Mouse (Mus musculus) hindbrain, embryonic 13.5 days (tissue): ENCODE data around the gene Krtap26-1. TPM values are rescaled to one million over a fixed set of nuclear protein-coding genes. Genes with fewer than 3 reads are reported as not detected.
A peak's percentile ranks its signal among the peaks of the same experiment; 100 is the strongest.

Experiments
- ATAC-seq: fragments of 200-750 bp; cut with Nextera tagmentation; 2 replicates; pipeline ENCODE4 v1.8.0; 2017; ENCODE audit warnings: moderate TSS enrichment; ENCODE audit not compliant: low FRiP score
- H3K27ac ChIP-seq: fragments of 300-500 bp; sonication (generic); 2 replicates; pipeline ENCODE4 v1.5.1; 2015; ENCODE audit warnings: inconsistent platforms, mild to moderate bottlenecking, moderate library complexity
- H3K27me3 ChIP-seq: fragments of 300-500 bp; sonication (generic); 2 replicates; pipeline ENCODE4 v1.6.1; 2015; ENCODE audit warnings: mild to moderate bottlenecking, inconsistent platforms
- H3K36me3 ChIP-seq: fragments of 300-500 bp; sonication (generic); 2 replicates; pipeline ENCODE4 v1.6.1; 2015; ENCODE audit warnings: mild to moderate bottlenecking, inconsistent platforms
- H3K4me1 ChIP-seq: fragments of 300-500 bp; sonication (generic); replicated peaks from 2 replicates; pipeline ENCODE4 v1.6.1; 2015; ENCODE audit warnings: inconsistent platforms
- H3K4me2 ChIP-seq: fragments of 300-500 bp; sonication (generic); 2 replicates; pipeline ENCODE4 v1.6.1; 2015; ENCODE audit warnings: inconsistent platforms, mild to moderate bottlenecking, moderate library complexity
- H3K4me3 ChIP-seq: fragments of 300-500 bp; sonication (generic); 2 replicates; pipeline ENCODE4 v1.5.1; 2015; ENCODE audit warnings: mild to moderate bottlenecking, inconsistent platforms
- H3K9ac ChIP-seq: fragments of 300-500 bp; sonication (generic); 2 replicates; pipeline ENCODE4 v1.6.1; 2015; ENCODE audit warnings: mild to moderate bottlenecking, inconsistent platforms
- H3K9me3 ChIP-seq: fragments of 300-500 bp; sonication (generic); 2 replicates; pipeline ENCODE4 v1.6.1; 2016; ENCODE audit warnings: inconsistent platforms
- WGBS: fragments of 180-500 bp; shearing (Covaris S2); methylation state at CpG from one replicate; pipeline ENCODE4 v1.1.7; 2015; 5-methylcytosine and 5-hydroxymethylcytosine counted together
- polyA plus RNA-seq: library from polyadenylated mRNA; unstranded; fragments of >200 nt; fragmentation: Nextera tagmentation; extraction: Ambion mirVana; gene quantifications from 2 replicates; pipeline ENCODE4 v1.2.1, GENCODE M21; 2015

Gene Krtap26-1
- not detected in 2 replicates for polyA plus RNA-seq

GRCm38 (mm10) chr16:88647358-88647846, at the start of gene Krtap26-1:
Gene Krtap26-1, minus strand, starts transcription at chr16:88647796.
- no peak for ATAC-seq
- no peaks in the 10 kb centered on the region for H3K36me3 ChIP-seq
- WGBS: 88% methylated on average over 10 of the region's 10 CpGs
- no peak within 1 kb of the TSS for H3K4me3 ChIP-seq
- H3K4me1 ChIP-seq: no peaks in the 10 kb centered on the region
- no peaks in the 10 kb centered on the region for H3K9me3 ChIP-seq
- no peaks in the 10 kb centered on the region for H3K27me3 ChIP-seq
- H3K4me2 ChIP-seq: no peak within 1 kb of the TSS
- no peak within 1 kb of the TSS for H3K27ac ChIP-seq
- H3K9ac ChIP-seq: no peak within 1 kb of the TSS

GRCm38 (mm10) chr16:88696256-88696655, 48.7 kb upstream of the Krtap26-1 start:
- no peak for ATAC-seq
- Histone ChIP-seq H3K9ac (no peak overlapping the region), H3K27me3 (no peaks in the 10 kb centered on the region), H3K4me3 (no peak overlapping the region), H3K36me3 (no peaks in the 10 kb centered on the region), H3K4me2 (no peak overlapping the region), H3K4me1 (no peaks in the 10 kb centered on the region), H3K9me3 (no peaks in the 10 kb centered on the region), H3K27ac (no peak overlapping the region)
- 80% methylated on average over 4 of the region's 4 CpGs for WGBS

- Histone ChIP-seq H3K4me2 (no peak overlapping the region), H3K27ac (no peak overlapping the region), H3K9ac (no peak overlapping the region), H3K36me3 (no peaks in the 10 kb centered on the region), H3K4me3 (no peak overlapping the region), H3K9me3 (no peaks in the 10 kb centered on the region), H3K27me3 (no peaks in the 10 kb centered on the region), H3K4me1 (no peaks in the 10 kb centered on the region)
- 38% methylated on average over 2 of the region's 2 CpGs for WGBS
- no peak for ATAC-seq
These were observed 33.7 kb upstream of the Krtap26-1 start for GRCm38 (mm10) chr16:88681282-88681681.

GRCm38 (mm10) chr16:88679099-88679498, 31.5 kb upstream of the Krtap26-1 start:
- no peaks in the 10 kb centered on the region for H3K4me1 ChIP-seq
- H3K27ac ChIP-seq: no peak overlapping the region
- H3K36me3 ChIP-seq: no peaks in the 10 kb centered on the region
- H3K27me3 ChIP-seq: no peaks in the 10 kb centered on the region
- no peak overlapping the region for H3K4me3 ChIP-seq
- no peak overlapping the region for H3K4me2 ChIP-seq
- WGBS: 85% methylated on average over 6 of the region's 6 CpGs
- no peak for ATAC-seq
- no peak overlapping the region for H3K9ac ChIP-seq
- no peaks in the 10 kb centered on the region for H3K9me3 ChIP-seq

- H3K4me2 ChIP-seq: no peak within 1 kb of the TSS
- 91% methylated on average over 4 of the region's 4 CpGs for WGBS
- H3K9me3 ChIP-seq: no peaks in the 10 kb centered on the region
These were observed 24.0 kb upstream of the Krtap26-1 start, which contains the start of gene Krtap27-1 for GRCm38 (mm10) chr16:88671571-88671970. Gene Krtap27-1, minus strand, starts transcription at chr16:88671671.

GRCm38 (mm10) chr16:88657426-88657825, 9.8 kb upstream of the Krtap26-1 start:
- Histone ChIP-seq H3K4me1 (no peaks in the 10 kb centered on the region), H3K27ac (no peak overlapping the region), H3K4me2 (no peak overlapping the region), H3K27me3 (no peaks in the 10 kb centered on the region), H3K4me3 (no peak overlapping the region), H3K9me3 (no peaks in the 10 kb centered on the region), H3K9ac (no peak overlapping the region), H3K36me3 (no peaks in the 10 kb centered on the region)
- 72% methylated on average over 1 of the region's 1 CpGs for WGBS
- peak; percentile 63 for ATAC-seq

More at GRCm38 (mm10) chr16:88671571-88671970, 24.0 kb upstream of the Krtap26-1 start, which contains the start of gene Krtap27-1:
- Histone ChIP-seq H3K4me3 (no peak within 1 kb of the TSS), H3K27me3 (no peaks in the 10 kb centered on the region), H3K36me3 (no peaks in the 10 kb centered on the region), H3K27ac (no peak within 1 kb of the TSS), H3K4me1 (no peaks in the 10 kb centered on the region), H3K9ac (no peak within 1 kb of the TSS)
- ATAC-seq: no peak

- H3K36me3 ChIP-seq: no peaks in the 10 kb centered on the region
- no peak overlapping the region for H3K27ac ChIP-seq
- no peaks in the 10 kb centered on the region for H3K9me3 ChIP-seq
- H3K27me3 ChIP-seq: no peaks in the 10 kb centered on the region
- no peak for ATAC-seq
- H3K4me3 ChIP-seq: no peak overlapping the region
- H3K4me1 ChIP-seq: no peaks in the 10 kb centered on the region
- H3K9ac ChIP-seq: no peak overlapping the region
- no peak overlapping the region for H3K4me2 ChIP-seq
- WGBS: 79% methylated on average over 2 of the region's 2 CpGs
These were observed 4.4 kb upstream of the Krtap26-1 start for GRCm38 (mm10) chr16:88651952-88652351.

GRCm38 (mm10) chr16:88651082-88651481, 3.5 kb upstream of the Krtap26-1 start:
- Histone ChIP-seq H3K4me1 (no peaks in the 10 kb centered on the region), H3K27me3 (no peaks in the 10 kb centered on the region), H3K36me3 (no peaks in the 10 kb centered on the region), H3K4me3 (no peak overlapping the region), H3K9ac (no peak overlapping the region), H3K4me2 (no peak overlapping the region), H3K9me3 (no peaks in the 10 kb centered on the region), H3K27ac (no peak overlapping the region)
- 89% methylated on average over 1 of the region's 1 CpGs for WGBS
- no peak for ATAC-seq

GRCm38 (mm10) chr16:88646366-88647111, 1.1 kb downstream of the Krtap26-1 start:
- Histone ChIP-seq H3K4me1 (no peaks in the 10 kb centered on the region), H3K4me3 (no peak overlapping the region), H3K9ac (no peak overlapping the region), H3K36me3 (no peaks in the 10 kb centered on the region), H3K4me2 (no peak overlapping the region), H3K27ac (no peak overlapping the region), H3K9me3 (no peaks in the 10 kb centered on the region), H3K27me3 (no peaks in the 10 kb centered on the region)
- 82% methylated on average over 8 of the region's 8 CpGs for whole genome bisulfite sequencing
- no peak for ATAC-seq

- Histone ChIP-seq H3K27ac (no peak overlapping the region), H3K9ac (no peak overlapping the region), H3K4me2 (no peak overlapping the region), H3K9me3 (no peaks in the 10 kb centered on the region), H3K36me3 (no peaks in the 10 kb centered on the region), H3K4me1 (peaks cover under 1% of the 10 kb centered on the region; the same call in 1 of the 2 replicates), H3K27me3 (no peaks in the 10 kb centered on the region), H3K4me3 (no peak overlapping the region)
- ATAC-seq: no peak
- WGBS: 91% methylated on average over 3 of the region's 3 CpGs
These were observed 7.5 kb downstream of the Krtap26-1 start for GRCm38 (mm10) chr16:88640053-88640452.

GRCm38 (mm10) chr16:88635142-88635541, 12.5 kb downstream of the Krtap26-1 start:
- Histone ChIP-seq H3K9ac (no peak overlapping the region), H3K36me3 (no peaks in the 10 kb centered on the region), H3K4me3 (no peak overlapping the region), H3K27ac (no peak overlapping the region), H3K4me1 (peaks cover 3% of the 10 kb centered on the region; the same call in 1 of the 2 replicates), H3K4me2 (no peak overlapping the region), H3K9me3 (no peaks in the 10 kb centered on the region), H3K27me3 (no peaks in the 10 kb centered on the region)
- 46% methylated on average over 4 of the region's 4 CpGs for WGBS
- no peak for ATAC-seq

- ATAC-seq: no peak
- Histone ChIP-seq H3K4me2 (no peak overlapping the region), H3K27ac (no peak overlapping the region), H3K9me3 (no peaks in the 10 kb centered on the region), H3K9ac (no peak overlapping the region), H3K27me3 (no peaks in the 10 kb centered on the region), H3K36me3 (no peaks in the 10 kb centered on the region), H3K4me1 (peaks cover 3% of the 10 kb centered on the region; the same call in 1 of the 2 replicates), H3K4me3 (no peak overlapping the region)
- WGBS: 71% methylated on average over 4 of the region's 4 CpGs
These were observed 16.1 kb downstream of the Krtap26-1 start for GRCm38 (mm10) chr16:88631474-88631873.

GRCm38 (mm10) chr16:88627566-88627965, 20.0 kb downstream of the Krtap26-1 start, which contains the start of gene 2310079G19Rik:
Gene 2310079G19Rik, minus strand, starts transcription at chr16:88627666.
- H3K27me3 ChIP-seq: no peaks in the 10 kb centered on the region
- no peaks in the 10 kb centered on the region for H3K36me3 ChIP-seq
- H3K27ac ChIP-seq: no peak within 1 kb of the TSS
- H3K9ac ChIP-seq: no peak within 1 kb of the TSS
- no peaks in the 10 kb centered on the region for H3K9me3 ChIP-seq
- 94% methylated on average over 4 of the region's 4 CpGs for WGBS
- no peak within 1 kb of the TSS for H3K4me3 ChIP-seq
- no peak for ATAC-seq
- H3K4me2 ChIP-seq: no peak within 1 kb of the TSS
- no peaks in the 10 kb centered on the region for H3K4me1 ChIP-seq
